Mouse (Mus musculus) kidney, adult 2 months (tissue): ENCODE data around the gene Cetn4.

Experiments
- CTCF ChIP-seq: fragments of 200-500 bp; conservative IDR thresholded peaks from 2 replicates; pipeline ENCODE4 v1.5.1; 2011; ENCODE audit warnings: low read depth, mild to moderate bottlenecking, control low read depth, low read length, moderate library complexity, mixed read lengths; ENCODE audit not compliant: insufficient read depth, insufficient read length
- POLR2A ChIP-seq: fragments of 200-500 bp; IDR thresholded peaks from one replicate; pipeline ENCODE4 v1.6.1; 2011; ENCODE audit warnings: low read depth, low read length, control low read depth

- TF ChIP-seq CTCF (peak; percentile 62), POLR2A (no peak)
These were observed 28.6 kb upstream of the Cetn4 start for GRCm38 (mm10) chr3:37341110-37341509.
